Mouse (Mus musculus): ENCODE measurements around the gene Kdm6b.
A peak's percentile ranks its signal among the peaks of the same experiment; 100 is the strongest.

GRCm38 (mm10) chr11:69431829-69432639, 18.6 kb upstream of the Kdm6b start:
- TF ChIP-seq CTCF (IDR thresholded peaks at IDR 0.05; ENCODE audit: borderline replicate concordance, insufficient read depth, low read length) (peak; percentile 21; the same call in 1 of the 2 replicates), POLR2A (IDR thresholded peaks at IDR 0.05; ENCODE audit: low read depth, low read length) (no peak)
